Mouse (Mus musculus) R1 (cell line): ENCODE results near the gene Tagln2.

ENCODE experiments used
- DNase-seq: peaks from one replicate; pipeline ENCODE4 v3.0.0-alpha.2; 2018; ENCODE audit warnings: low read depth, low spot score

Gene Tagln2

GRCm38 (mm10) chr1:172481111-172481510 is 18.7 kb upstream of the Tagln2 start:
- no peak for DNase-seq

- DNase-seq, result peak; percentile 99
These were observed 18.1 kb upstream of the Tagln2 start, which contains the start of gene Igsf9 for GRCm38 (mm10) chr1:172481540-172482280. Gene Igsf9 (plus strand): TSS chr1:172481788.

- no peak for DNase-seq
These were observed 17.1 kb upstream of the Tagln2 start for GRCm38 (mm10) chr1:172482518-172483360.

- DNase-seq, result no peak
These were observed 16.5 kb upstream of the Tagln2 start for GRCm38 (mm10) chr1:172483361-172483660.

- no peak for DNase-seq
These were observed 15.6 kb upstream of the Tagln2 start for GRCm38 (mm10) chr1:172484236-172484635.

- no peak for DNase-seq
These were observed 15.2 kb upstream of the Tagln2 start for GRCm38 (mm10) chr1:172484671-172485070.

- no peak for DNase-seq
These were observed 14.0 kb upstream of the Tagln2 start for GRCm38 (mm10) chr1:172485821-172486220.

GRCm38 (mm10) chr1:172486236-172486635 is 13.6 kb upstream of the Tagln2 start:
- DNase-seq, result no peak

- no peak for DNase-seq
These were observed 13.2 kb upstream of the Tagln2 start for GRCm38 (mm10) chr1:172486651-172487050.

- no peak for DNase-seq
These were observed 12.0 kb upstream of the Tagln2 start for GRCm38 (mm10) chr1:172487859-172488258.

- no peak for DNase-seq
These were observed 11.0 kb upstream of the Tagln2 start for GRCm38 (mm10) chr1:172488831-172489230.

- no peak for DNase-seq
These were observed 10.1 kb upstream of the Tagln2 start for GRCm38 (mm10) chr1:172489585-172490250.

- DNase-seq, result peak; percentile 84
These were observed 9.6 kb upstream of the Tagln2 start for GRCm38 (mm10) chr1:172490261-172490661.

GRCm38 (mm10) chr1:172492047-172492446 is 7.8 kb upstream of the Tagln2 start:
- no peak for DNase-seq

- no peak for DNase-seq
These were observed 6.3 kb upstream of the Tagln2 start for GRCm38 (mm10) chr1:172493516-172493915.

- DNase-seq, result peak; percentile 74
These were observed 3.8 kb upstream of the Tagln2 start for GRCm38 (mm10) chr1:172496030-172496429.

GRCm38 (mm10) chr1:172497428-172497827 is 2.4 kb upstream of the Tagln2 start:
- DNase-seq, result no peak

GRCm38 (mm10) chr1:172500451-172501370 is 864 bp downstream of the Tagln2 start:
- DNase-seq, result peak; percentile 52

- peak; percentile 64 for DNase-seq
These were observed 1.7 kb downstream of the Tagln2 start for GRCm38 (mm10) chr1:172501371-172502144.
